Mouse (Mus musculus): Measurements from ENCODE around the gene Mymx. TPM values are rescaled to one million over a fixed set of nuclear protein-coding genes. Genes with fewer than 3 reads are reported as not detected.

The Mymx gene
- polyA plus RNA-seq, 1 experiment from 2014 or later: 0.31 TPM

GRCm38 (mm10) chr17:45556514-45557245 lies 45.2 kb downstream of the Mymx start:
- Histone ChIP-seq H3K9me3 (no peaks in the 10 kb centered on the region), H3K4me3 (peak overlapping the region; percentile 76), H3K36me3 (0 out of 2 replicates have a peak, but pooled peaks cover 7% of the 10 kb centered on the region), H3K27ac (no peak overlapping the region; the same call in 1 of the 2 replicates), H3K4me1 (peaks cover 36% of the 10 kb centered on the region), H3K27me3 (ENCODE audit: insufficient read depth, poor library complexity, severe bottlenecking) (peaks cover 63% of the 10 kb centered on the region)
- WGBS: 62% methylated on average over 3 of the region's 3 CpGs
- DNase-seq (ENCODE audit: low spot score): no peak

DNA sequence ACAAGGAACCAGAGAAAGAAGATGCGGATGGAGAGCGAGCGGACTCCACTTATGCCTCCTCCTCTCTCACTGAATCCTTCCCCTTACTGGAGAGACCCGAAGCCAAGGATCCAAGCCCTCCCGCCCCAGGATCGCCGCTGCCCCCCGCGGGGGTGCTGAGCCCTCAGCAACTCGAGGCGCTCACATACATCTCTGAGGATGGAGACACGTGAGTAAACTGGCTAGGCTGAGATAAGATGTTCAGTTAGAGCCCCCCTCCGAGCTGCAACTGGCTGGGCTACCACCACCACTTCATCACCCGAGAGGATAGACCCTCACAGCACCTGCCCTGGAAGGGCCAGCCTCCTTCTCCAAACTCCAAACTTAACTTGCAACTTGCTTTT lies 45.8 kb downstream of the Mymx start:
- WGBS: 2% methylated on average over 14 of the region's 14 CpGs
- Histone ChIP-seq H3K36me3 (0 out of 2 replicates have a peak, but pooled peaks cover 7% of the 10 kb centered on the region), H3K9me3 (no peaks in the 10 kb centered on the region), H3K4me3 (peak overlapping the region; percentile 76), H3K27ac (peak overlapping the region; percentile 75), H3K27me3 (ENCODE audit: insufficient read depth, poor library complexity, severe bottlenecking) (peaks cover 68% of the 10 kb centered on the region), H3K4me1 (peaks cover 36% of the 10 kb centered on the region)
- DNase-seq (ENCODE audit: low spot score): no peak

GRCm38 (mm10) chr17:45555452-45556106 lies 46.3 kb downstream of the Mymx start, which contains the start of gene Nfkbie:
Gene Nfkbie, plus strand, starts transcription at chr17:45555703.
- peak; percentile 97 for DNase-seq (ENCODE audit: low spot score)
- WGBS: under 1% methylated on average over 45 of the region's 45 CpGs
- H3K27me3 ChIP-seq (ENCODE audit: insufficient read depth, poor library complexity, severe bottlenecking): peaks cover 73% of the 10 kb centered on the region
- H3K4me1 ChIP-seq: peaks cover 36% of the 10 kb centered on the region
- 0 out of 2 replicates have a peak, but pooled peaks cover 7% of the 10 kb centered on the region for H3K36me3 ChIP-seq
- H3K27ac ChIP-seq: peak within 1 kb of the TSS; percentile 75
- peak within 1 kb of the TSS; percentile 76 for H3K4me3 ChIP-seq
- no peaks in the 10 kb centered on the region for H3K9me3 ChIP-seq

GRCm38 (mm10) chr17:45554420-45554819 lies 47.5 kb downstream of the Mymx start:
- H3K4me1 ChIP-seq: peaks cover 47% of the 10 kb centered on the region
- no peak overlapping the region for H3K4me3 ChIP-seq
- 33% methylated on average over 1 of the region's 1 CpGs for WGBS
- peaks cover 78% of the 10 kb centered on the region for H3K27me3 ChIP-seq (ENCODE audit: insufficient read depth, poor library complexity, severe bottlenecking)
- H3K9me3 ChIP-seq: no peaks in the 10 kb centered on the region
- 0 out of 2 replicates have a peak, but pooled peaks cover 7% of the 10 kb centered on the region for H3K36me3 ChIP-seq
- DNase-seq (ENCODE audit: low spot score): no peak
- no peak overlapping the region for H3K27ac ChIP-seq

DNA sequence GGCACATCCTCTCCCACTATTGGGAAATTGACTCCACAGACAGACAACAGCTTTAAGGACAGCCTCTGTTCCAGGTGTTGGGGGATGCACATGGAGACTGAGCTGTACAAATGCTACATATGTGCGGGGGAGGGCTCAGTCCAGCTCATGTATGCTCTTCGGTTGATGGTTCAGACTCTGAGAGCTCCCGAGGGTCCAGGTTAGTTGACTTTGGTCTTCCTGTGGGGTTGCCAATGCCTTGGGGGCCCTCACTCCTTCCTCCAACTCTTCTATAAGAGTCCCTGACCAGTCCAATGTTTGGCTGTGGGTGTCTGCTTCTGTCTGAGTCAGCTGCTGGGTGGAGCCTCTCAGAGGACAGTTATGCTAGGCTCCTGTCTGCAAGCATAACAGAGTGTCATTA lies 48.8 kb downstream of the Mymx start:
- no peak for DNase-seq (ENCODE audit: low spot score)
- H3K27me3 ChIP-seq (ENCODE audit: insufficient read depth, poor library complexity, severe bottlenecking): peaks cover 79% of the 10 kb centered on the region
- 81% methylated on average over 3 of the region's 3 CpGs for WGBS

DNA sequence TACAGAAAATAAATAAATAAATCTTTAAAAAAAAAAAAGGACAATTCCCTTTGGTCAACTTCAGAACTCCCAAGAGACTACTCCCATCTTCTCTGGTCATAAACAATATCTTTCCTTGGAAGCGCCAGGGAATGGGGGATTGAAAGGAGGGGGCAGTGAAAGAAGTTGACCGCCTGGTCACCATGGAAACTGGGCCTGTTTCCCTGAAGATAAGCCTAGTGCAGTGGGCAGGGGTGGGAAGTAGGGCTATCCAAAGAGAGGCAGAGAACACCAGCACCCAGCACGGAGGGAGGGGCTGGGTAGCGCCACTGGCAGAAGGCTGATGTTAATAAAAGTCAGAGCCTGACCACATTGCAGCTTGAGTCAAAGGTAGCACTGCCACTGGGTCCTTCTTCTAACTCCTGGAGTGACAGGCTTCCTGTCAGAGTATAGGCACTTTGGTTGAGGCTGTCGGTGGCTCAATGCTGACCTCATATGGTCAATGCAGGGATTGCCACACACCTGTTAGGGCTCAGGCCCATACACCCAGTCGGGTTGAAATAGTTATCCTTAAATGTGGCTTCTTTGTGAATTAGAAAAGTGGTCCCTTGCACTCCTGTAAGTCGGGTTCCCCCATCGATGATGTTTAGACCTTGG lies 50.0 kb downstream of the Mymx start:
- Histone ChIP-seq H3K4me1 (peaks cover 35% of the 10 kb centered on the region), H3K4me3 (no peak overlapping the region), H3K27ac (no peak overlapping the region), H3K27me3 (ENCODE audit: insufficient read depth, poor library complexity, severe bottlenecking) (peaks cover 79% of the 10 kb centered on the region), H3K36me3 (0 out of 2 replicates have a peak, but pooled peaks cover 1% of the 10 kb centered on the region), H3K9me3 (no peaks in the 10 kb centered on the region)
- peak; percentile 88 for DNase-seq (ENCODE audit: low spot score)
- 4% methylated on average over 8 of the region's 8 CpGs for WGBS

More for the DNA sequence above, 48.8 kb downstream of the Mymx start:
- H3K4me3 ChIP-seq: no peak overlapping the region
- no peak overlapping the region for H3K27ac ChIP-seq
- H3K36me3 ChIP-seq: no peaks in the 10 kb centered on the region
- H3K4me1 ChIP-seq: peaks cover 46% of the 10 kb centered on the region
- no peaks in the 10 kb centered on the region for H3K9me3 ChIP-seq

- peaks cover 29% of the 10 kb centered on the region for H3K4me1 ChIP-seq
- H3K9me3 ChIP-seq: no peaks in the 10 kb centered on the region
- H3K4me3 ChIP-seq: no peak overlapping the region
- peaks cover 79% of the 10 kb centered on the region for H3K27me3 ChIP-seq (ENCODE audit: insufficient read depth, poor library complexity, severe bottlenecking)
- no peak for DNase-seq (ENCODE audit: low spot score)
- WGBS: 63% methylated on average over 7 of the region's 7 CpGs
- H3K36me3 ChIP-seq: 0 out of 2 replicates have a peak, but pooled peaks cover 2% of the 10 kb centered on the region
- no peak overlapping the region for H3K27ac ChIP-seq
These were observed 50.6 kb downstream of the Mymx start for GRCm38 (mm10) chr17:45551249-45551796.

Other genes starting within 250 kb of the Mymx start
- 48.2 and 62.8 TPM in 2 replicates for gene Cdc5l, start 168.4 kb downstream of the Mymx start, polyA plus RNA-seq (2016; fragmentation: Nextera tagmentation; extraction: Ambion mirVana)
- gene Spats1, start 126.7 kb downstream of the Mymx start, polyA plus RNA-seq (2016; fragmentation: Nextera tagmentation; extraction: Ambion mirVana): 0.34 and 0.57 TPM in 2 replicates
- gene Aars2, start 95.3 kb downstream of the Mymx start, polyA plus RNA-seq (2016; fragmentation: Nextera tagmentation; extraction: Ambion mirVana): 28.7 and 30.9 TPM in 2 replicates
- 0.36 and 0.80 TPM in 2 replicates for gene Tcte1, start 78.7 kb downstream of the Mymx start, polyA plus RNA-seq (2016; fragmentation: Nextera tagmentation; extraction: Ambion mirVana)
- gene Tmem151b, start 52.4 kb downstream of the Mymx start, polyA plus RNA-seq (2016; fragmentation: Nextera tagmentation; extraction: Ambion mirVana): 0.84 and 1.7 TPM in 2 replicates
- gene Nfkbie, start 46.4 kb downstream of the Mymx start, polyA plus RNA-seq (2016; fragmentation: Nextera tagmentation; extraction: Ambion mirVana): 2.8 and 3.7 TPM in 2 replicates
- 107 and 118 TPM in 2 replicates for gene Slc35b2, start 38.2 kb downstream of the Mymx start, polyA plus RNA-seq (2016; fragmentation: Nextera tagmentation; extraction: Ambion mirVana)
- gene Hsp90ab1, start 28.8 kb downstream of the Mymx start, polyA plus RNA-seq (2016; fragmentation: Nextera tagmentation; extraction: Ambion mirVana): 1,633 and 1,893 TPM in 2 replicates
- gene Slc29a1, start 2.5 kb downstream of the Mymx start, polyA plus RNA-seq (2016; fragmentation: Nextera tagmentation; extraction: Ambion mirVana): 75.0 and 75.1 TPM in 2 replicates
- gene Capn11, start 57.2 kb upstream of the Mymx start, polyA plus RNA-seq (2016; fragmentation: Nextera tagmentation; extraction: Ambion mirVana): 0.51 and 0.95 TPM in 2 replicates
- 148 and 163 TPM in 2 replicates for gene Mrpl14, start 84.2 kb upstream of the Mymx start, polyA plus RNA-seq (2016; fragmentation: Nextera tagmentation; extraction: Ambion mirVana)
- gene Tmem63b, start 84.8 kb upstream of the Mymx start, polyA plus RNA-seq (2016; fragmentation: Nextera tagmentation; extraction: Ambion mirVana): 42.2 and 43.5 TPM in 2 replicates
- gene 1600014C23Rik, start 131.7 kb upstream of the Mymx start, polyA plus RNA-seq (2016; fragmentation: Nextera tagmentation; extraction: Ambion mirVana): 0.62 TPM in 1 of 2 replicates, not detected in the other